Mouse (Mus musculus) heart, adult 11 months (tissue): ENCODE results near the gene Zmynd15.

Source experiments
- DNase-seq: peaks from one replicate; pipeline ENCODE4 v3.0.0; 2022

Zmynd15 gene

DNA sequence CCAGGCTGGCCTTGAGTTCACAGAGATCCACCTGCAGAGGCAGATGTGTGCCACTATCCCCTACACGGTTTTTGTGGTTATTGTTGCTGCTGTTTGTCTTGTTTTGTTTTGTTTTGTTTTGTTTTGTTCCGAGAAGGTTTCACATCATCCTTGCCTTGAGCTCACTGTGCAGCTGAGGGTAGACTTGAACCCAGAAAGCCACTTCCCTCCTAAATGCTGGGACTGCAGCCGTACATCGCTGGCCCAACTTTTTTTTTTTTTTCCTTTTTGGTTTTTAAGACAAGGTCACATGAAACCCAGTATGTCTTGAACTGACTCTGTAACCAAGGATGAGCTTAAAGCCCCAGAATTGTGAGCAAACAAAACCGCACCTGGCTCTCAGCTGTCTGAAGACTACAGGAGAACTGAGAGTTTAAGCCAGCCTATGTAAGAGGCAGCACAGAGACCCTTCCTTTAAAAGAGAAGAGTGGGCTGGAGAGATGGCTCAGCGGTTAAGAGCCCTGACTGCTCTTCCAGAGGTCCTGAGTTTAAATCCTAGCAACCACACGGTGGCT lies 47.8 kb downstream of the Zmynd15 start:
- no peak for DNase-seq

DNA sequence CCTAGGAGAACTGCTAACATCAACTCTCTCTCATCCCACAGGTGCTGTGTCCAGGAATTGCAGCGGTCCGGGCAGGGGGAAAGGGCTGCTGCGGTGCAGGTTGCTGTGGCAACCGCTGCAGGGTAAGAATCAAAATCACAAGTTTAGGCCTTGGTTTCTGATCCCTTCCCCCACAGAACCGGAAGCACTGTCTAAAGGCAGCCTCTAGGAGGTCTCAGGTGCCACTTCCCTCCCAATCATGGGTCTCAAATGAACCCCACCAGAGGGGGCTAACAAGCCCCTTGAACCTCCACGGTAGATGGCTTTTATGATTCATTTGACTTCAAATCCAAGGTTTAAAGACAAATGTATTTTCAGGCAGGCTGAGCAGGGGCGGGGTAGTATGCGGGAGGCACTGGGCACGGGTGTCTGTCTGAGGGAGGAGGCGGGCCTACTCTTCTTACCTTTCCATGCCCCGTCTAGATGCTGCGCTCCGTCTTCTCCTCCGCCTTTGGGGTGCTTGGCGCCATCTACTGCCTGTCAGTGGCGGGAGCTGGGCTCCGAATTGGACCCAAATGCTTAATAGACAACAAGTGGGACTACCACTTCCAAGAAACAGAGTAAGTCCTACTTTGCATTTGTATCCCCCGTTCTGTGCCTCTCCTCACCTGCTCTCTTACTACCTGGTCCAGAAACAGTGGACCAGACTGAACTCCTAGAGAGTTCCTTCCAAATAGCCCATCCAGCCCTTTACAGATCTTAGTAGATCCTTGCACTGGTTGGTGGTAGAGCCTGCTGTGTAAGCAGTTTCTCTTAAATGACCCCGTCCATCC lies 50.7 kb downstream of the Zmynd15 start:
- DNase-seq: peak; percentile 93

DNA sequence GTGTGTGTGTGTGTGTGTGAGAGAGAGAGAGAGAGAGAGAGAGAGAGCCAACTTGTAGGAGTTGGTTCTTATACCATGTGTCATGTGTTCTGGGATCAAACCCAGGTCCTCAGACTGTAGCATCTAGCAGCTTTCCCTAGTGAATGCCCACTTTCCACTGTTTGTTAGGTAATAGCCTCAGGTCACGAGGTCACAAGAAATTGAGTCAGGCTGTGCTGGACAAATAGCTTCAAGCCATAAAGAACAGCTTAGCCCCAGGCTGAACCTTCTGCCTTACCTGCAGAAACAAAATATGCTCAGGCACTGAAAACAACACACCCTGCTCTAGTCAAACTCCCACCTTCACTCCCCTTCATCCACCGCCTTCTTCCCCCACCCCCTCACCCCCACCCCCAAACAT lies 52.0 kb downstream of the Zmynd15 start:
- peak; percentile 64 for DNase-seq

DNA sequence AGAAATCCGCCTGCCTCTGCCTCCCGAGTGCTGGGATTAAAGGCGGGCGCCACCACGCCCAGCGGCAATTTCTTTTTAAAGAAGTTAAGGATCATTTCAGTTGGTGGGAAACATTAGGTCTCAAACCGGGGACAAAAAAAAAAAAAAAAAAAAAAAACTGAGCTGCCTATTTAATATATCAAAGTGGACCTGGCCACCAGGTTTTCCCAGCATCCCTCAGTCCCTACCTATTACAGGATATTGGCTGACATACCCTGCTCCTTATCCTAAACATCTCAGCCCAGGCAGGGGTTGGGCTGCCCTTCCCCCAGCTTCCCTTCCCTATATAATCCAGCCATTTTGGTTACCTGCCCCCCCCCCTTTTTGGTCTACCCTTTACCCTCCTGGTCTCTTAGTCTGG lies 52.6 kb downstream of the Zmynd15 start:
- no peak for DNase-seq

DNA sequence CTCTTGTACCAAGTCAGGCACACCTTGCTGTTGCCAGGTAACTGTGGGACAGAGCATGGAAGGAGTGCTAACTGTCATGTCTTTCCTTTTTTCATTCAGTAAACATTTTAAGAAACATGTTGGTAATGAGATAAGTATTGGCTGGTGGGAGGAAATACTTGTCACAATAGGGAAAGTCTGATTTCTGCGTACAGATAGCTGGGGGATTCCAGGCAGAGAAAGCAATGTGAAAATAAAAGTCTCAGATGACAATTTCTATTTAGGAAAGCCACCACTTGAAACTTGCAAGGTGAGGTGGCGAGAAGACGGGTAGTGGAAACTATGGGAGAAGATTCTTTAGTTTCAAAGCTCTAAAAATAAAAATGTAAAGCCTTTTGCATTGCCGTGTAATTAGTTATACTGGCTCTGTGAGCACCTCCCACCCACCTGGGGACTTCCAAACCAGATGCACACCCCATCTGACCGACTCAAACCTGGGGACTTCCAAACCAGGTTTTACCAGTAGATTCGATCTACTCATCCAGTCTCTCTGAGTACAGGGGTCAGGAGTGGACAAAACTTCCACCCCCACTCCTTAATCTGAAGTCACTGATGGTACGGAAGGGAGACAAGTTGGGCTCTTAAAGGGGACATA lies 53.6 kb downstream of the Zmynd15 start:
- no peak for DNase-seq

DNA sequence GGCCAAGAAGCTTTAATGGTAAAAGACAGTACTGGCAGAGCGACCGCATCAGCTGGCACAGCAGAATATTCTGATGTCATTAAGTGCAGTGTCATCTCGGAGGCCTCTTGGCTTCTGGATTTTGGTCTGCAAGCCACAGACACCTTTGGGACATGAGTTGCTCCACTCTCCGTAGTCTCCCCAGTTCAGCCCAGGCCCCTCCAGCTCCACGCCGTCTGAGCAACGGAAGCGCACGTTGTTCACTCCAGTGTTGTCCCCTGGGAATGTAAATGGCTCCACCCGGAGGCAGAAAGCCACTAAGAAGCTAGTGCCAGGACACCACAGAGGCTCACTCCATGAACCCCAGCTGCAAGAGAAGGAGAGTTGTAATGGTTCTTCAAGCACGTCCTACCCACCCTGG lies 54.3 kb downstream of the Zmynd15 start:
- DNase-seq: peak; percentile 97

DNA sequence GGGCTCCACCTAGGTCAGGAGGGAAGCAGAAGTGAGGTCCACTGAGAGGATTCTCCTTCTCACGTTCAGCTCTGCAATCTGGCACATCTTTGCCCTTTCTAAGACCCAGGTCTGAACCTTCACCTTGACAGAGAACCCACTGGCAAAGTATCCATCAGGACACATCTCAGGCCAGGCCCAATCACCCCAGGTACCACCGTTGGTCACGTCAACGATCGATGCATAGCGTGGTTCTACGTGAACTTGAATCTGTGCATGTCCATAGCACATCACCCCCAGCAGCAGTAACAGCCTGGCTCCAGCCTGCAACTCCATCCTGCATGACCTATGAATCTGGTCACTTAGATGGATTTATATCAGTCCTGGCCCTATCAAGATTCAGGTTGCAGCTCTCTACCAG lies 55.1 kb downstream of the Zmynd15 start, which contains the start of gene Vmo1:
Vmo1 (minus strand) TSS at position 329 of the 400 bp plus-strand sequence.
- peak; percentile 92 for DNase-seq
